Mouse (Mus musculus): ENCODE data around the gene Ankrd10. TPM values are rescaled to one million over a fixed set of nuclear protein-coding genes. Genes with fewer than 3 reads are reported as not detected.
"Not testable (repeated sequence)": the region's sequence is repeated elsewhere in the genome, so short reads cannot be mapped to it uniquely, and the experiment has no call there.

Ankrd10 gene
- 91.9 and 93.4 TPM in 2 replicates for polyA plus RNA-seq (2014; fragmentation: Nextera tagmentation; extraction: Ambion mirVana)

GRCm38 (mm10) chr8:11635611-11636081, at the start of gene Ankrd10:
Gene Ankrd10, minus strand, starts transcription at chr8:11635757.
- Histone ChIP-seq H3K27me3 (ENCODE audit: control insufficient read depth, insufficient read depth, low read length) (no peaks in the 10 kb centered on the region), H3K4me1 (ENCODE audit: control insufficient read depth, insufficient read depth, low read length) (peaks cover 22% of the 10 kb centered on the region), H3K9me3 (ENCODE audit: control insufficient read depth, low read length) (no peaks in the 10 kb centered on the region), H3K9ac (replicated peaks; ENCODE audit: low read depth, low read length) (peak within 1 kb of the TSS; percentile 95), H3K27ac (ENCODE audit: low read depth, low read length) (peak within 1 kb of the TSS; percentile 99), H3K36me3 (ENCODE audit: control insufficient read depth, insufficient read depth, low read length) (peaks cover 9% of the 10 kb centered on the region; the same call in 1 of the 2 replicates), H3K4me3 (ENCODE audit: low read depth, low read length) (peak within 1 kb of the TSS; percentile 98), H3K4me2 (ENCODE audit: low read depth, low read length) (peak within 1 kb of the TSS; percentile 84)
- under 1% methylated on average over 39 of the region's 40 CpGs for WGBS
- ATAC-seq (ENCODE audit: low read depth), result peak; percentile 95

DNA sequence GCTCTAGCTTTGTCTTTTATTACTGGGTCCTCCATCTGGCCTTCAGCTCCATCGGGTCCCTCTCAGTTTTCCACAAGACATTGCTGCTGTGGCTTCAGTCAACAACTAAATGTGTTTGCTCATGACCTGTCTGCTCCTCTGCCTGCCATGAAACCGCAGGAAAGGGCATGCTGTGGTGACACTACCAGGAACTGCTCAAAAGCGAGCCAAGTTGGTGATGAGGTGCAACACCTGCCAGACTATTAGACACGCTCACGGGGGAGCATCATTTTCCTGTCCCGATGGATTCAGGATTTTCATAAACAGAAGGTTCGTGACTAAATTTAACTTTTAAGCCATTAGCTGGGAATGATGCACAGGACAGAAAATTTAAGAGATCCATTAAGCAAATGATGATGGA, 49.0 kb upstream of the Ankrd10 start:
- H3K4me2 ChIP-seq (ENCODE audit: low read depth, low read length), result no peak overlapping the region
- no peaks in the 10 kb centered on the region for H3K36me3 ChIP-seq (ENCODE audit: control insufficient read depth, insufficient read depth, low read length)
- H3K27me3 ChIP-seq (ENCODE audit: control insufficient read depth, insufficient read depth, low read length), result no peaks in the 10 kb centered on the region
- no peaks in the 10 kb centered on the region for H3K9me3 ChIP-seq (ENCODE audit: control insufficient read depth, low read length)
- no peaks in the 10 kb centered on the region for H3K4me1 ChIP-seq (ENCODE audit: control insufficient read depth, insufficient read depth, low read length)
- H3K27ac ChIP-seq (ENCODE audit: low read depth, low read length), result no peak overlapping the region
- H3K4me3 ChIP-seq (ENCODE audit: low read depth, low read length), result no peak overlapping the region
- ATAC-seq (ENCODE audit: low read depth), result no peak
- no peak overlapping the region for H3K9ac ChIP-seq (replicated peaks; ENCODE audit: low read depth, low read length)
- 87% methylated on average over 7 of the region's 7 CpGs for WGBS

- Histone ChIP-seq H3K4me1 (ENCODE audit: control insufficient read depth, insufficient read depth, low read length) (no peaks in the 10 kb centered on the region), H3K9me3 (ENCODE audit: control insufficient read depth, low read length) (no peaks in the 10 kb centered on the region), H3K27me3 (ENCODE audit: control insufficient read depth, insufficient read depth, low read length) (no peaks in the 10 kb centered on the region), H3K9ac (replicated peaks; ENCODE audit: low read depth, low read length) (no peak overlapping the region), H3K4me2 (ENCODE audit: low read depth, low read length) (no peak overlapping the region), H3K27ac (ENCODE audit: low read depth, low read length) (no peak overlapping the region), H3K36me3 (ENCODE audit: control insufficient read depth, insufficient read depth, low read length) (no peaks in the 10 kb centered on the region), H3K4me3 (ENCODE audit: low read depth, low read length) (no peak overlapping the region)
- ATAC-seq (ENCODE audit: low read depth), result no peak
- 91% methylated on average over 2 of the region's 2 CpGs for WGBS
These were observed 32.8 kb upstream of the Ankrd10 start for GRCm38 (mm10) chr8:11668308-11668707.

GRCm38 (mm10) chr8:11666023-11666716, 30.6 kb upstream of the Ankrd10 start:
- H3K27me3 ChIP-seq (ENCODE audit: control insufficient read depth, insufficient read depth, low read length); H3K4me1 ChIP-seq (ENCODE audit: control insufficient read depth, insufficient read depth, low read length); ATAC-seq (ENCODE audit: low read depth); H3K4me2 ChIP-seq (ENCODE audit: low read depth, low read length); H3K9ac ChIP-seq (replicated peaks; ENCODE audit: low read depth, low read length); H3K4me3 ChIP-seq (ENCODE audit: low read depth, low read length); H3K9me3 ChIP-seq (ENCODE audit: control insufficient read depth, low read length); H3K27ac ChIP-seq (ENCODE audit: low read depth, low read length); H3K36me3 ChIP-seq (ENCODE audit: control insufficient read depth, insufficient read depth, low read length): not testable (repeated sequence)
- 71% methylated on average over 20 of the region's 20 CpGs for WGBS

GRCm38 (mm10) chr8:11661969-11662368, 26.4 kb upstream of the Ankrd10 start:
- H3K27ac ChIP-seq (ENCODE audit: low read depth, low read length), result no peak overlapping the region
- H3K36me3 ChIP-seq (ENCODE audit: control insufficient read depth, insufficient read depth, low read length), result no peaks in the 10 kb centered on the region
- no peak overlapping the region for H3K4me3 ChIP-seq (ENCODE audit: low read depth, low read length)
- no peak for ATAC-seq (ENCODE audit: low read depth)
- WGBS, result 85% methylated on average over 3 of the region's 3 CpGs
- H3K9ac ChIP-seq (replicated peaks; ENCODE audit: low read depth, low read length), result no peak overlapping the region
- H3K4me1 ChIP-seq (ENCODE audit: control insufficient read depth, insufficient read depth, low read length), result no peaks in the 10 kb centered on the region
- H3K27me3 ChIP-seq (ENCODE audit: control insufficient read depth, insufficient read depth, low read length), result no peaks in the 10 kb centered on the region
- no peaks in the 10 kb centered on the region for H3K9me3 ChIP-seq (ENCODE audit: control insufficient read depth, low read length)
- H3K4me2 ChIP-seq (ENCODE audit: low read depth, low read length), result no peak overlapping the region

DNA sequence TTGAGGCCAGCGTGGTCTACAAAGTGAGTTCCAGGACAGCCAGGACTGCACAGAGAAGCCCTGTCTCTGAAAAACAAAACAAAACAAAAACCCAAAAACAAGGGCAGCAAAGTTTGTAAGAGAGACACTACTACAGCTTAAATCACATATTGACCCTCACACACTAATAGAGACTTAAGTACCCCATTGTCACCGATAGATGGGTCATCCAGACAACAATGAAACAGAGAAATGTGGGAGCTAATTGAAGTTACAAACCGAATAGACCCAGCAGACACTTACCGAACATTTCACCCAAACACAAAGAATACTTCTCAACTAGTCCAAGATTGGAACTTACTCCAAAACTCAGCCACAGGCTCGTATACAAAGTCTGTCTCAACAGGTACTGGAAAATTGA, 14.5 kb upstream of the Ankrd10 start:
- Histone ChIP-seq H3K9me3 (ENCODE audit: control insufficient read depth, low read length) (no peaks in the 10 kb centered on the region), H3K27ac (ENCODE audit: low read depth, low read length) (no peak overlapping the region), H3K4me3 (ENCODE audit: low read depth, low read length) (no peak overlapping the region), H3K4me2 (ENCODE audit: low read depth, low read length) (no peak overlapping the region), H3K27me3 (ENCODE audit: control insufficient read depth, insufficient read depth, low read length) (no peaks in the 10 kb centered on the region), H3K4me1 (ENCODE audit: control insufficient read depth, insufficient read depth, low read length) (no peaks in the 10 kb centered on the region), H3K9ac (replicated peaks; ENCODE audit: low read depth, low read length) (no peak overlapping the region), H3K36me3 (ENCODE audit: control insufficient read depth, insufficient read depth, low read length) (no peaks in the 10 kb centered on the region)
- 91% methylated on average over 5 of the region's 5 CpGs for WGBS
- ATAC-seq (ENCODE audit: low read depth), result no peak

DNA sequence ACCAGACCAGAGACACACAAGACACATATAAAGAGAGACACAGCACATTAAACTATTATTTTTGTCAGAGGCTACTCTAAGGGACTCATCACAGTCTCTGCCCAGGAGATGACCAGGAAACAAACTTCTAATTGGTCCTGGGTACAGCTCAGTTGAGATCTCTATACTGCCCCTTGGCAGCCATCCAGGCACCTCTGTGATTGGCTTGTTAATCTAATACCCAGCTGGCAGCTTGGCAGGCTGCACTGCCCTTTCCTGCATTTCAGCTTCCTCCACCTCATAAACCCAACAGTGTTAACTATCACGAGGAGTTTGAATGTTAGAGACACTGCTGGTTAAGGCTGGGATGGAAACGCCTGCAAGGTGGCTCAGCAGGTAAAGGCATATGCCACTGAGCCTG, 7.6 kb upstream of the Ankrd10 start:
- Histone ChIP-seq H3K4me3 (ENCODE audit: low read depth, low read length) (no peak overlapping the region), H3K4me2 (ENCODE audit: low read depth, low read length) (no peak overlapping the region), H3K27me3 (ENCODE audit: control insufficient read depth, insufficient read depth, low read length) (no peaks in the 10 kb centered on the region), H3K4me1 (ENCODE audit: control insufficient read depth, insufficient read depth, low read length) (no peaks in the 10 kb centered on the region), H3K36me3 (ENCODE audit: control insufficient read depth, insufficient read depth, low read length) (no peaks in the 10 kb centered on the region), H3K9me3 (ENCODE audit: control insufficient read depth, low read length) (no peaks in the 10 kb centered on the region), H3K9ac (replicated peaks; ENCODE audit: low read depth, low read length) (no peak overlapping the region), H3K27ac (ENCODE audit: low read depth, low read length) (no peak overlapping the region)
- WGBS, result 75% methylated on average over 2 of the region's 2 CpGs
- ATAC-seq (ENCODE audit: low read depth), result no peak

DNA sequence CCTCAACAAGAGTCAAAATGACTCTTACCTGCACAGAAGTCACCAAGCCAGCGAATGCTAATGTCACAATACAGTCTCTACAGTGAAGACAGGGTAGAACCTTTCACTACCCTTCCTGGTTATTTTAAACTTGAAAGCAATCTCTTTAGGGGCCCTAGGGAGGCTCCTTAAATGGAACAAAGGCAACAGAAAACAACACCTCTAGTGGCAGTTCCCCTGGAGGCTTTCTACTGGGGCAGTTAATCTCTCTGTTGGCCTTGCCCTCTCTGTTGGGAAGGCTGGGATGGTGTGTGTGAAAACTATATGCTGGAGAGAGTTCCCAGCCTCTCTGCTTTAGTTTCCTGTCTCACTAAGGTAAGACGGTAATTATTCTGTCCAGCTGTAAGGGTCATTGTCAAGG, 5.0 kb upstream of the Ankrd10 start:
- Histone ChIP-seq H3K4me3 (ENCODE audit: low read depth, low read length) (no peak overlapping the region), H3K9ac (replicated peaks; ENCODE audit: low read depth, low read length) (no peak overlapping the region), H3K36me3 (ENCODE audit: control insufficient read depth, insufficient read depth, low read length) (no peaks in the 10 kb centered on the region), H3K4me2 (ENCODE audit: low read depth, low read length) (no peak overlapping the region), H3K27ac (ENCODE audit: low read depth, low read length) (no peak overlapping the region), H3K4me1 (ENCODE audit: control insufficient read depth, insufficient read depth, low read length) (peaks cover 4% of the 10 kb centered on the region; the same call in 1 of the 2 replicates), H3K27me3 (ENCODE audit: control insufficient read depth, insufficient read depth, low read length) (no peaks in the 10 kb centered on the region), H3K9me3 (ENCODE audit: control insufficient read depth, low read length) (no peaks in the 10 kb centered on the region)
- no peak for ATAC-seq (ENCODE audit: low read depth)
- WGBS, result 63% methylated on average over 2 of the region's 2 CpGs

DNA sequence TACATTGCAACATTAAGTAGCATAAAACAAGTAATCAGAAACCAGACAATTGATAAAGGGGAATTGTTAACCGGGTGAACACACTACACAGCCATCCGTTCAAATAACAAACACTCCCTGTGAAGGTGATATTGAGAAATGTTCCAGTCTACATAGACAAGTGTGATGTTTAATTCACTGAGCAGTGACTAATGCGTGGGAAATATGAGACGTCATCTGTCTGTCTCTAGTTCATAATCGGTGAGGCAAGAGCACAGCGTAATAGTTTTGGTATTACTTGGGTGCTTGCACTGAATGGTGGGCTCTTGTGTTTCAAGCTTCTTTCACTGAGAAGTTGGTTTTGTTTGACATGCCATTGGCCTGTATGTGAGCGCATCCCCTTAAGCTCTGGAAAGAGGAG, 2.0 kb upstream of the Ankrd10 start:
- Histone ChIP-seq H3K27ac (ENCODE audit: low read depth, low read length) (no peak overlapping the region), H3K4me1 (ENCODE audit: control insufficient read depth, insufficient read depth, low read length) (peaks cover 21% of the 10 kb centered on the region), H3K9ac (replicated peaks; ENCODE audit: low read depth, low read length) (no peak overlapping the region), H3K36me3 (ENCODE audit: control insufficient read depth, insufficient read depth, low read length) (no peaks in the 10 kb centered on the region), H3K9me3 (ENCODE audit: control insufficient read depth, low read length) (no peaks in the 10 kb centered on the region), H3K4me2 (ENCODE audit: low read depth, low read length) (no peak overlapping the region), H3K27me3 (ENCODE audit: control insufficient read depth, insufficient read depth, low read length) (no peaks in the 10 kb centered on the region), H3K4me3 (ENCODE audit: low read depth, low read length) (no peak overlapping the region)
- 95% methylated on average over 7 of the region's 7 CpGs for WGBS
- ATAC-seq (ENCODE audit: low read depth), result no peak
